Mouse (Mus musculus): Measurements from ENCODE around the gene Cd59b.

DNA sequence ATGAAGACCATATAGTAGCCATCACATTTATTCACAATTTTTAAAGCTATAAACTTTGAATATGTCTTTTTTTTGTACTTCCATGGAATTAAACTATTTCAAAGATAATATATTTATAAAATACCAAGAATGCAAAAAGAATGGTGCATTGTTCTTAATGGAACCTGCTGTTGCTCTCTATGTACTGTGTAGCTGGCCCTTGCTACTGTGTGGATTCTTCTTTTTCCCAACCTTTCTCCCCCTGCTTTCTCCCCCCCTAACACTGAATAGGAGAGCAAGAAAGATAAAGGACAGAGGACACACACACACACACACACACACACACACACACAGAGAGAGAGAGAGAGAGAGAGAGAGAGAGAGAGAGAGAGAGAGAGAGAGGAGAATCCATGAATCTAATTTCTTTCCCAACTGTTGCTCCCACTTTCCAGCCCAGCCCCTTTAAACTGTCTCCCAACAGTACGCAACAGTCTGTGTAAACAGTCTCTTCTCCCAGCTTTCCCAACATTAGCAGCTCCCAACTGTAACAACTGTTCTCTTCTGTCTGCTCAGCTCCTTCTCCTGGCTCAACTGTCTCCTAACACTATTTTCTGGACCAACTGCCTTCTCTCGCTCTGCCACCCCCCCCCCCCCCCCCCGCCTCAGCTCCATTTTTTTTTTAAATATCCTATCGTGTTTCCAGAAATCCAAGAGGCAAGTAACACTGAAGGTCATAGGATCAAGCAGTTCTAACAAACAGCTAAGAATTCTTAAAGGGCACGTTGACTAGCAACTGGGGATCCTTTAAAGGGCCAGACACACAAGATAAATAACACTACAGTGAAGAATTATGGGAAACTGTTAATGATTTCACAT is 25.8 kb upstream of the Cd59b start:
- TF ChIP-seq CTCF (IDR thresholded peaks at IDR 0.05; ENCODE audit: insufficient read depth, low read length) (no peak), POLR2A (IDR thresholded peaks at IDR 0.05; ENCODE audit: borderline replicate concordance, extremely low read depth, low read depth, low read length) (no peak)

Measured in lung, adult 2 months (tissue).